Mouse (Mus musculus): ENCODE measurements around the gene Gm14393.
"Not testable (repeated sequence)": the region's sequence is repeated elsewhere in the genome, so short reads cannot be mapped to it uniquely, and the experiment has no call there.

The Gm14393 gene

DNA sequence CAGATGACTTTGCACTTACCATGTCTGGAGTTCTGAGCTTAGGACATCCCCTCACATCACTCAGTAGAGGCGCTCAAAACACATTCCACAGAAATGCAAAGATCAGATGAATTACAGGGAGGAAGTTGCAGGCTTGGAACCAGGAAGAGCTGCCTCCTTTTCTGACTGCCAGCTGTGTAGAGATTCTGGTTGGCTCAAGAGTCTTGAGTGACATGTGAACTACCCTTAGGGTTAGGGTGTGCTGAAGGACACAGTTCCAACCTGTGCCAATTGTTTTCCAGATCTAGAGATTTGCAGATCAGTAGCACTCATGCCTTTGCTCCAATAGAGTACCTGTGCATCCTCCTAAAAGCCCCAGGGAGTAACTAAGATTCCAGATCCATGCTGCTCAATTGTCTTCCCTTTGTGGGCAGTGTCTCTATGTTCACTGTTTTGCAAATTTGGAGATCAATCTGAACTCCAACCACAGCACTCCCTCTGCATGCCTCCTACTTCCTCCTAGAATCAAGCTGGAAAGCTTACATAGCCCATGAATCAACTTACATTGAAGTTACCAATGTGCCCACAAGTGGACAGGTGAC is at the start of gene Gm14393:
Gm14393 (minus strand) TSS at position 101 of the 581 bp plus-strand sequence.
- DNase-seq, result not testable (repeated sequence)

DNA sequence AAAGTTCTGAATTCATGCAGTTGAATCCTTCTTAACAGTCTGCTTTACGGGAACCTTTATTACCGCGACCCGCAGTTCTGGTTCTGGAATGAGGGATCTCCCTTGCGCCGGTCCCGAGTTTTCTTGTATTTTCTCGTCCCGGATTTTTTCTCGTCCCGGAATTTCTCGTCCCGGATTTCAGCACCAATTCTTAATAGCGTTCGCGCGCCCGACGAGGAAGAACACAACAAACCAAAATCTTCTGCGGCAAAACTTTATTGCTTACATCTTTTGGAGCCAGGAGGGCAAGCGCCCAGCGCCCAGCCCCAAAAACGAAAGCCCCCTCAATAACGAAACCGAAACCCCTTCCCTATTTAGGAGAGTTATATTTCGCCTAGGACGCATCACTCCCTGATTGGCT is 23.3 kb downstream of the Gm14393 start:
- DNase-seq, result not testable (repeated sequence)

All from thymus, postnatal 36 days (tissue).